Mouse (Mus musculus): ENCODE measurements around the gene Osbpl6. TPM values are rescaled to one million over a fixed set of nuclear protein-coding genes. Genes with fewer than 3 reads are reported as not detected.

Osbpl6 gene
- polyA plus RNA-seq, 1 experiment from 2014 or later = 24.6 TPM

DNA sequence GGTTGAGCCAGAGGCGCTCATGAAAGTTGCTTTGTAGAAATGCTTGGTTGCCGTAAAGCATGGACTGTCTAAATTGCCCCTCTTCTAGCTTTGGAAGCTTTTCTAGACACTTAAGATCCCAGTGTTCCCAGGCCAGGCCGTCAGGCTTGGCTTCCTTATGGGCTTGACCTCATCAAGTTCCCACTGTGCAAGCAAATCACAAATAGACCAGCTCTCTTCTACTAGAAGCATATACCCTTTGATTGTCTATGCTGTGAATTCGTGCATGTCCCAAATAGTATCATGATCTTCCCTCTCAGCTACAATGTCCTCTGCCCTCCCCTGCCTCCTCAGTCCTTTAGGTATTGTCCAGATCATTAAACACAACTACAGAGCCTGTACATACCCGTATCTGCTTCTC, 23.5 kb downstream of the Osbpl6 start:
- 79% methylated on average over 5 of the region's 5 CpGs for WGBS
- H3K27me3 ChIP-seq = no peaks in the 10 kb centered on the region

DNA sequence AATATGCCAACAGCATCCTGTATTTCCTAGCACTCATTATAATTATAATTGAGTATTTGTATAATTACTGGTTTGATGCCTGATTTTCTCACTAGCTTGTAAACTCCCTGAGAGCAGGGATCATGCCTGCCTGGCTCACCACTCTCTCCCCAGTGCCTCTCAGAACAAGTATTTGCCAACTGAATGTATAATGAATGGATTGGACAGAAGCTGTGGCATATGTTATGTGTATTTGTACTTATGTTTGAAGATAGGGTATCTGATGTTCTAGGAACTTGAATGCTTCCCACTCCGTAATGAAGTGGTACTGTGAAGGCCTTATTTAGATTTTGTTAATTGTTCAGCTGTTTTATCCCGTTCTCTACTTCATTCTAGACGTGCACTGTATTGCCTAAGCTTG, 24.2 kb downstream of the Osbpl6 start:
- peaks cover 10% of the 10 kb centered on the region for H3K4me1 ChIP-seq
- H3K9ac ChIP-seq (replicated peaks) = no peak overlapping the region
- 46% methylated on average over 3 of the region's 3 CpGs for WGBS
- no peak overlapping the region for H3K4me3 ChIP-seq
- no peaks in the 10 kb centered on the region for H3K9me3 ChIP-seq
- H3K27me3 ChIP-seq = no peaks in the 10 kb centered on the region
- H3K4me2 ChIP-seq (replicated peaks) = no peak overlapping the region
- no peaks in the 10 kb centered on the region for H3K36me3 ChIP-seq
- 0 out of 2 replicates have a peak overlapping the region, but pooled peaks have one; percentile 20 for H3K27ac ChIP-seq (replicated peaks)
- peak; percentile 96 for ATAC-seq (replicated peaks)

More for the DNA sequence above, 23.5 kb downstream of the Osbpl6 start:
- Histone ChIP-seq H3K27ac (replicated peaks) (0 out of 2 replicates have a peak overlapping the region, but pooled peaks have one; percentile 31), H3K4me1 (peaks cover 10% of the 10 kb centered on the region), H3K9me3 (no peaks in the 10 kb centered on the region), H3K4me3 (no peak overlapping the region), H3K9ac (replicated peaks) (no peak overlapping the region), H3K36me3 (no peaks in the 10 kb centered on the region), H3K4me2 (replicated peaks) (no peak overlapping the region)
- ATAC-seq (replicated peaks) = no peak

DNA sequence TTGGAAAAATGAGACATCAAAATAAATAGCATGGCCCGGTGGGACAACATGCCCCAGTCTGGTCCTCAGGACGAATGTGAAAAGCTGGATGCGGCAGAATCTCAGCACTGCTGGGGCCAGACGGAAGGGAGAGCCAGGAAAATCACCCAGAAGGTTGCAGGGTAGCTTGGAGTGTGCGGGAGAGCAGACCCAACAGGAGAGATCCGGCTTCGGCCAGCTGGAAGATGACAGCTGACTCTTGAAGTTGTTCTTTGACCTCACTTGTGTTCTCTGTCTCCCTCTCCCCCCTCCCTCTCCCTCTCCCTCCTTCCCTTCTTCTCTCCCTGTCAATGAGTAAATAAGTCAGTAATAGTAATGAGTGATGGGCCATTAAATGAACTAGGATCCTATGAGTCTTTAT, 27.9 kb downstream of the Osbpl6 start:
- H3K27me3 ChIP-seq = no peaks in the 10 kb centered on the region
- no peak overlapping the region for H3K27ac ChIP-seq (replicated peaks)
- no peaks in the 10 kb centered on the region for H3K36me3 ChIP-seq
- ATAC-seq (replicated peaks) = no peak
- no peak overlapping the region for H3K4me2 ChIP-seq (replicated peaks)
- H3K9me3 ChIP-seq = no peaks in the 10 kb centered on the region
- WGBS = 87% methylated on average over 7 of the region's 7 CpGs
- peaks cover 14% of the 10 kb centered on the region for H3K4me1 ChIP-seq
- H3K4me3 ChIP-seq = no peak overlapping the region
- no peak overlapping the region for H3K9ac ChIP-seq (replicated peaks)

DNA sequence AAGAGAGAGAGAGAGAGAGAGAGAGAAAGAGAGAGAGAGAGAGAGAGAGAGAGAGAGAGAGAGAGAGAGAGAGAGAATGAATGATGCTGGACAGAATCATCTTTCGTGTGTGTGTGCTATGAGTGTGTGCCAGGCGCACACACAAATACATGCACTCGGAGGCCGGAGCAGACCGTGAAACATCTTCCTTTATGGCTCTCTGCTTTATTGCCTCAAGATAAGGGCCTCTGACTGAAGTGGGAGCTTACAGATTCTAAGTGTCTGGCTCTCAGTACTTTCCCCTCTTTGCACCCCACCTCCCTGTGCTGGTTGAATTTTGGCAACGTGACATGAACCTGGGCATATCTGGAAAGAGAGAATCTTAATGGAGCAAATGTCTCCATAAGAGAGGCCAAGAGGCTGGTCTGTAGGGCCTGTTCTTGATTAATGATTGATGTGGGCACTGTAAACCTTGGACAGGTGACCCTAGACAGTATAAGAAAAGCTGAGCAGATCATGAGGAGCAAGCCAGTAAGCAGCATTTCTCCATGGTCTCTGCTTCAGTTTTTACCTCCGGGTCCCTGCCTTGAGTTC, 29.4 kb downstream of the Osbpl6 start:
- Histone ChIP-seq H3K27me3 (no peaks in the 10 kb centered on the region), H3K36me3 (no peaks in the 10 kb centered on the region), H3K4me3 (no peak overlapping the region), H3K4me2 (replicated peaks) (no peak overlapping the region), H3K4me1 (peaks cover 8% of the 10 kb centered on the region; the same call in 1 of the 2 replicates), H3K27ac (replicated peaks) (no peak overlapping the region), H3K9me3 (no peaks in the 10 kb centered on the region), H3K9ac (replicated peaks) (no peak overlapping the region)
- ATAC-seq (replicated peaks) = no peak
- WGBS = 93% methylated on average over 7 of the region's 7 CpGs

DNA sequence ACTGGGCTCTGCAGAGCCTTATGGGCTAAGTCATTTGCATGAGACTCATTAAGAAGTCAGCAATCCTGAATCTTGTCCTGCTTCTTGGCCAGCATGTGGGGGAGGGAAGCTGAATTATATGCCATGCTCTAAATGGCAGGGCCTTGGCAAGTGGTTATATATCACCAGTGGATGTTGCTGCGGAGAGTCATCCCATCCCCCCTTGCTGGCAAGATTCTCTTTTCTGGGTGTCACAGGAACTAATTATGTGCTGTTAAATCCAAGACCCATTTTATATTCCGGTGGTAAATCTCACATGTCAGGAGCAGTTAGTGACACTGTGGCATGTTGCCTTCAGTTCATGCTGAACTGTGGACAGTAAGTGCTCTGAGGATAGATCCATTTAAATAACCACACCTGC, 31.1 kb downstream of the Osbpl6 start:
- Histone ChIP-seq H3K36me3 (no peaks in the 10 kb centered on the region), H3K4me3 (no peak overlapping the region), H3K27ac (replicated peaks) (no peak overlapping the region), H3K27me3 (no peaks in the 10 kb centered on the region), H3K9ac (replicated peaks) (no peak overlapping the region), H3K4me2 (replicated peaks) (no peak overlapping the region), H3K9me3 (no peaks in the 10 kb centered on the region), H3K4me1 (peaks cover 8% of the 10 kb centered on the region; the same call in 1 of the 2 replicates)
- 34% methylated on average over 2 of the region's 2 CpGs for WGBS
- ATAC-seq (replicated peaks) = peak; percentile 60; the same call in 1 of the 2 replicates

DNA sequence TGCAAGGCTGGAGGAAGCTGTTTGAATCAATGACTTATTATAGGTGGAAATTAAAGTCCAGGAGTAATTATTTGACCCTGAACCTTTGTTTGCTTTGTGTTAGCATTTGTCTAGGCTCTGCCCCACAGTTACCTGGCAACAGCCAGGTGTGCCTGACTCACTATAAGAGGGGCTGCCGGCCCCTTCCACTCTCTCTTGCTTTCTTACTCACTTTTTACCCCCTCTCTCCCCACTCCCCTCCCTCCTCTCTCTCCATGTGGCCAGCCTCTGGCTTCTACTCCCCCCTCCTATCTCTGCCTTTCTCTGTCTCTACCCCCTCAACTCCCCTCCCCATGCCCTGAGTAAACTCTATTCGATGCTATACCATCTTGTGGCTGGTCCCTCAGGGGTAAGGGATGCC, 33.2 kb downstream of the Osbpl6 start:
- H3K27me3 ChIP-seq = no peaks in the 10 kb centered on the region
- H3K36me3 ChIP-seq = no peaks in the 10 kb centered on the region
- no peak for ATAC-seq (replicated peaks)
- H3K9me3 ChIP-seq = no peaks in the 10 kb centered on the region
- no peak overlapping the region for H3K4me3 ChIP-seq
- peaks cover 8% of the 10 kb centered on the region; the same call in 1 of the 2 replicates for H3K4me1 ChIP-seq
- no peak overlapping the region for H3K4me2 ChIP-seq (replicated peaks)
- WGBS = 41% methylated on average over 2 of the region's 2 CpGs
- H3K9ac ChIP-seq (replicated peaks) = no peak overlapping the region
- no peak overlapping the region for H3K27ac ChIP-seq (replicated peaks)

DNA sequence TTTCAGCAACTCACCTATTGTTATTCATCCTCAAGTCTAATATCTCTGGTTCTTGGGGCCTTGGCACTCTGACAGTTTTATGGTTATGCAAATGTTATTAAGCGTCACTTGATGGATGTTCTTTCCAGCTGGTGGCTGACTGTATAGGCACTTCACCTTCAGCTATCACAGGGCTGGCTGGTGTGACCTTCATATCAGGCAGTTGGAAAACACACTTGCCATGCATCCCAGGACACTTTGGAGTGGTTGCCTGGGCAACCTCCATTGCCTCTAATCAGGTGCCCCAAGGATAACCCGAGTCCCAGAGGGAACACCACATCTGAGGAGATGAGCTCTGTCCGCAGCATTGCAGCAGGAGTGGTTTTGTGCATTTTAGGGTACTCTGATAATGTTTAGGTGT, 35.8 kb downstream of the Osbpl6 start:
- Histone ChIP-seq H3K27me3 (no peaks in the 10 kb centered on the region), H3K27ac (replicated peaks) (no peak overlapping the region), H3K4me1 (peaks cover 8% of the 10 kb centered on the region; the same call in 1 of the 2 replicates), H3K4me2 (replicated peaks) (no peak overlapping the region), H3K36me3 (no peaks in the 10 kb centered on the region), H3K4me3 (no peak overlapping the region), H3K9ac (replicated peaks) (no peak overlapping the region), H3K9me3 (no peaks in the 10 kb centered on the region)
- 44% methylated on average over 3 of the region's 3 CpGs for WGBS
- ATAC-seq (replicated peaks) = no peak

DNA sequence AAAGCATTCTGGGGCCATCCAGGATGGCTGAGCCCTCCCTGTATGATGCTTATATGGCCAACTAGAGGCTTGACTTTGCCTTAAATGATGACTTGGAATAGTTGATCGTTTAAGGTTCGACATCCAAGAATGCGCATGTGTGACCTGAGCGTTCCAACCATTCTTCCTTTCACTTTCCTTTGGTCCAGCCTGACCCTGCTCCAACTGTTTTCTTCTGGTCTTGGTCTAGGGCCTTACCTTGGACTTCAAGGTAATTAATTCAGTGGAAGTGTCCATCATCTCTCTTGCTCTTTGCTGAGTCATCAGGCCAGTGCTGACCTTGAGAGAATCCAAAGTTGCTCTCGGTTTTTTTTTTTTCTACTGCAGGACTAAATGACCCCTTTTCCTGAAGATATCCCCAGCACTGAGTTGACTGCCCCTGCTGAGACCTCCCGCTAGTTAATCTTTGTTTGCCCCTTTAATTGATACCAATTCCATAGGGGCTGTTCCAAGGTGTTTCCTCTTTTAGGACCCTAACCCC, 43.6 kb downstream of the Osbpl6 start:
- Histone ChIP-seq H3K36me3 (no peaks in the 10 kb centered on the region), H3K27me3 (no peaks in the 10 kb centered on the region), H3K4me2 (replicated peaks) (no peak overlapping the region), H3K4me3 (no peak overlapping the region), H3K9ac (replicated peaks) (no peak overlapping the region), H3K9me3 (no peaks in the 10 kb centered on the region), H3K27ac (replicated peaks) (no peak overlapping the region), H3K4me1 (no peaks in the 10 kb centered on the region)
- 82% methylated on average over 6 of the region's 6 CpGs for WGBS
- no peak for ATAC-seq (replicated peaks)

DNA sequence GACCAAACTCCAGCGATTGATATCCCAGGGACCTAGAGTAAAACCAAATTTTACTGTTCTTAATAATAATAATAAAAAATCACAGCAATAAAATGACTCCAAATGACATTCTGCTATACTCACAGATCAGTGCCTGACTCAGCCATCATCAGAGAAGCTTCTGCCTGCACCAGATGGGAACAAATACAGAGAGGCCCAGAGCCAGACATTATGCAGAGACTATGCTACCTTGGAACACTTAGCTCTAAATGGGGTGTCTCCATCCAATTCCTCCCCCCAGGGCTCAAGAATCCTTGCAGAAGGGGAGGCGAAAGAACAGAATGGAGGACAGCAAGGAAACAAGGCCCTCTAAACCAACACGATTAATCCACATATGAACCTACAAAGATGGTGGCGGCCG, 60.4 kb downstream of the Osbpl6 start:
- Histone ChIP-seq H3K4me2 (replicated peaks) (no peak overlapping the region), H3K27me3 (no peaks in the 10 kb centered on the region), H3K9me3 (no peaks in the 10 kb centered on the region), H3K36me3 (no peaks in the 10 kb centered on the region), H3K4me1 (no peaks in the 10 kb centered on the region), H3K4me3 (no peak overlapping the region), H3K9ac (replicated peaks) (no peak overlapping the region), H3K27ac (replicated peaks) (no peak overlapping the region)
- no peak for ATAC-seq (replicated peaks)
- WGBS = 98% methylated on average over 5 of the region's 5 CpGs

DNA sequence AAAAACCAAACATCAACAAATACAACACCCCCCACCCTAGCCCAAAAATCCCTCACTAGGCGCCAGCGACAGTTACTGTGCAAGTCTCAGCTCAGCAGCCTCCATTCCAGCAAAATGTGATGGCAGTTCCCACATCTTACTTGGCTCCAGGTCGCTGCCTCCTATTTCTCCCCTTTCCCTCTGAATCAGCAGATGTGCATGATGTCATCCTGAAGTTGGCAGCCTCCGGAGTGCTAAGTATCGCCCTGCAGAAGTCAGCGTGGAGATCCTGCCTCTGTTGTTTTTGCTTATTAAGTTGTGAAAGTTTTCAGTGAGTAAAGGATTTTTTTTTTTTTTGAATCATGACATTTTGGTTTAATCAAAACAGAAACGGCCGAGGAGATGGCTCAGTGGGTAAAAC, 61.9 kb downstream of the Osbpl6 start:
- H3K4me2 ChIP-seq (replicated peaks) = no peak overlapping the region
- 0 out of 2 replicates have a peak, but pooled peaks have one; percentile 32 for ATAC-seq (replicated peaks)

DNA sequence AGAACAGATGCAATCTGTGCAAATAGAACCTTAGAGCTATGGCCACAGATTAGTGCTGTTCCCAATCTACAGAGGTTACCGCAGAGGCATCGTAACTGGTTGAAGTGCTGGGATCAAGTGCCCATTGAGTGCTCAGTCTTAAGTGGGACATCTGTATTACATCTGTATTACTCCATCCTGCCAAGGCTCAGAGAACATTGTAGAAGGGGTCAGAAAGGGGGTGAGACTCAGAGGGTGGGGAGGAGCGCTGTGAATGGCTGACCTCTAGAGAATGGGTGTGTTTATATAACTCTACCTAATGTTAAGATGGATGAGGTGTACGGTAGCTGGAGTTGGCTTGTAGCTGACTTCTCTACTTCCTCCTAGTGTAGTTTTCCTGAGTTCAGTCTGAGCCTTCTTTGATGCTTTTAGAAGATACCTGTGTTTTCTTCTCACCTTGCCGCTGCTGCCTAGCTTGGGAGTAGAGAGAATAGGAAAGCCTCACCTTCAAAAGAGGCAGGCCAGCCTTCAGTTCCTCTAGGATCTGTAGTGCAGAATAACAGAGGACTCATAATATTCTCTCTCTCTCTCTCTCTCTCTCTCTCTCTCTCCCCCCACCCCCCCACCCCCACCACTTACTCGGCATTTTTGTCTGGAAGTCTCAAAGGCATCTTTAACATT, 62.9 kb downstream of the Osbpl6 start:
- Histone ChIP-seq H3K4me3 (no peak overlapping the region), H3K27ac (replicated peaks) (no peak overlapping the region), H3K4me1 (no peaks in the 10 kb centered on the region), H3K9ac (replicated peaks) (no peak overlapping the region), H3K9me3 (no peaks in the 10 kb centered on the region), H3K4me2 (replicated peaks) (no peak overlapping the region), H3K27me3 (no peaks in the 10 kb centered on the region), H3K36me3 (no peaks in the 10 kb centered on the region)
- no peak for ATAC-seq (replicated peaks)
- 89% methylated on average over 6 of the region's 6 CpGs for WGBS

More for the DNA sequence above, 61.9 kb downstream of the Osbpl6 start:
- H3K4me3 ChIP-seq = no peak overlapping the region
- no peaks in the 10 kb centered on the region for H3K9me3 ChIP-seq
- 61% methylated on average over 8 of the region's 8 CpGs for WGBS
- no peak overlapping the region for H3K27ac ChIP-seq (replicated peaks)
- H3K27me3 ChIP-seq = no peaks in the 10 kb centered on the region
- no peak overlapping the region for H3K9ac ChIP-seq (replicated peaks)
- H3K4me1 ChIP-seq = no peaks in the 10 kb centered on the region
- H3K36me3 ChIP-seq = no peaks in the 10 kb centered on the region

DNA sequence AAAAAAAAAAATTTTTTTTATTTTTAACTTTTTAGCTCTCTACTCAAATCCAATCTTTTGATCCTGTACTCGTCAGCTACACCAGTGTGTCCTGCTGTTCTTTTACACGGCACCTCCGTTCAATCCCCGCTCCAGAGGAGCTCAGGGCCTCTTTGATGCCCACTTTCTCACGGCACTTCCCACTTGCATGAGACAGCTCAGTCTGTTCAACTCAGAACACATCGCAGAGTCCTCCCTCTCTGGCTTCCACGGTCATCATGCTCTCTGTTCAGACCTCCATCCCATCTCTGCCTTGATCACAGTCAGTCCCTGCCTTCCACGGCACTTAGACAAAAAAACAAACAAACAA, 63.4 kb downstream of the Osbpl6 start:
- Histone ChIP-seq H3K4me1 (no peaks in the 10 kb centered on the region), H3K27me3 (no peaks in the 10 kb centered on the region), H3K36me3 (no peaks in the 10 kb centered on the region), H3K9me3 (no peaks in the 10 kb centered on the region), H3K9ac (replicated peaks) (no peak overlapping the region), H3K27ac (replicated peaks) (no peak overlapping the region), H3K4me3 (no peak overlapping the region), H3K4me2 (replicated peaks) (no peak overlapping the region)
- WGBS = 74% methylated on average over 8 of the region's 8 CpGs
- ATAC-seq (replicated peaks) = no peak
